Mouse (Mus musculus) forebrain, embryonic 13.5 days (tissue): ENCODE measurements around the gene Gm29797. TPM values are rescaled to one million over a fixed set of nuclear protein-coding genes. Genes with fewer than 3 reads are reported as not detected.

ENCODE experiments used
- polyA plus RNA-seq: library from polyadenylated mRNA; unstranded; fragments of >200 nt; fragmentation: Nextera tagmentation; extraction: Ambion mirVana; gene quantifications from 2 replicates; pipeline ENCODE4 v1.2.1, GENCODE M21; 2015

The Gm29797 gene
- polyA plus RNA-seq, 1 experiment from 2014 or later = 0.23 TPM

Other genes with a start within 250 kb of the Gm29797 start
- 10.2 and 12.8 TPM in 2 replicates for gene Zbtb46, start 197.6 kb upstream of the Gm29797 start, polyA plus RNA-seq
- gene Abhd16b, start 163.8 kb upstream of the Gm29797 start, polyA plus RNA-seq = 0.16 TPM in 1 of 2 replicates, not detected in the other
- gene Tpd52l2, start 159.9 kb upstream of the Gm29797 start, polyA plus RNA-seq = 133 and 138 TPM in 2 replicates
- gene Dnajc5, start 136.5 kb upstream of the Gm29797 start, polyA plus RNA-seq = 140 and 165 TPM in 2 replicates
- 54.6 and 58.1 TPM in 2 replicates for gene Uckl1, start 72.1 kb upstream of the Gm29797 start, polyA plus RNA-seq
- 67.9 and 74.9 TPM in 2 replicates for gene Prpf6, start 65.2 kb upstream of the Gm29797 start, polyA plus RNA-seq
- 49.7 and 56.4 TPM in 2 replicates for gene Zfp512b, start 64.2 kb upstream of the Gm29797 start, polyA plus RNA-seq
- 88.7 and 105 TPM in 2 replicates for gene Samd10, start 57.8 kb upstream of the Gm29797 start, polyA plus RNA-seq
- gene Sox18, start 14.6 kb downstream of the Gm29797 start, polyA plus RNA-seq = 11.6 and 13.0 TPM in 2 replicates
- gene Tcea2, start 23.3 kb downstream of the Gm29797 start, polyA plus RNA-seq = 31.0 and 35.9 TPM in 2 replicates
- 45.3 and 45.4 TPM in 2 replicates for gene Rgs19, start 36.9 kb downstream of the Gm29797 start, polyA plus RNA-seq
- gene Lkaaear1, start 41.4 kb downstream of the Gm29797 start, polyA plus RNA-seq = not detected in 2 replicates
- gene Oprl1, start 58.0 kb downstream of the Gm29797 start, polyA plus RNA-seq = 33.5 and 48.2 TPM in 2 replicates
- 39.9 and 40.9 TPM in 2 replicates for gene Myt1, start 106.3 kb downstream of the Gm29797 start, polyA plus RNA-seq
- gene Pcmtd2, start 180.8 kb downstream of the Gm29797 start, polyA plus RNA-seq = 36.2 and 36.8 TPM in 2 replicates
- 113 and 117 TPM in 2 replicates for gene Polr3k, start 207.3 kb downstream of the Gm29797 start, polyA plus RNA-seq